In the genomic region with DNA sequence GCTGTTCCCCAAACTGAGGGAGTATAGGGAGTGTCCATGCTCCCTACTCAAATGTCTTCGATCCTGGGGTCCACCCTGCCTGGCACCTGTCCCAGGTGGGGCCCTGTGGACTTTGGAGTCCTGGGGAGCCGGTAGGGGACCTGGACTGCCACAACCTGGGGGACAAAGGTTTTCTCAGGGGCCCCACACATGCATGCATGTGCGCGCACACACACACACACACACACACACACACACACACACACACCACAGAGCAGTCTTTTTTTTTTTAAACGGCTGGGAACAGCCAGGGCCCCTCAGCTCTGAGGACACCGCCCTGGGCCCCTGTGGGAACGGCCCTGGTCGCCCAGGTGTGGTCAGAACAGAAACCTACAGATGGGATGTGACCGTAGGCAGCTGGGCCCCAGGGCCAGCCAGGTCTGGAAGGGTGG, we compare ENCODE assay signal across 14 mouse cellular contexts. TPM values are rescaled to one million over a fixed set of nuclear protein-coding genes. Genes with fewer than 3 reads are reported as not detected.
DNase-seq lines count a peak whose midpoint lies in the region; ATAC-seq lines count a peak whose summit lies in the region.
"Had no signal": no experiment of that assay in that cellular context is flagged by ENCODE, and none has a peak within 500 bp of the region (broad histone marks: within the 10 kb centered on the region; RNA-seq: fewer than 3 reads in every experiment).

No protein-coding gene starts in this region.

- WGBS in heart, embryonic 10.5 days, result 82% methylated on average over 9 of the region's 9 CpGs
- WGBS in intestine, embryonic 14.5 days, result 62% methylated on average over 9 of the region's 9 CpGs
- WGBS in liver, embryonic 15.5 days (ENCODE audit: insufficient replicate concordance), result 44% methylated on average over 9 of the region's 9 CpGs

- H3K4me1 ChIP-seq in heart, embryonic 10.5 days, result peaks cover 79% of the 10 kb centered on the region
- H3K4me1 ChIP-seq in intestine, embryonic 14.5 days (replicated peaks; ENCODE audit: control insufficient read depth, insufficient read depth, low read length), result peaks cover 35% of the 10 kb centered on the region
- peaks cover 95% of the 10 kb centered on the region for H3K4me1 ChIP-seq in liver, embryonic 15.5 days (replicated peaks)

- peak; percentile 45 for ATAC-seq in intestine, embryonic 14.5 days (replicated peaks; ENCODE audit: low FRiP score, low TSS enrichment, low read depth)
- ATAC-seq in liver, embryonic 15.5 days (ENCODE audit: insufficient read depth), result no peak
- ATAC-seq: activated CD4-positive, CD25-positive, alpha-beta regulatory T cell, adult 4 months; forebrain, embryonic 16.5 days had no signal

- peak overlapping the region; percentile 12; the same call in 1 of the 2 replicates for H3K4me3 ChIP-seq in heart, embryonic 10.5 days
- no peak overlapping the region for H3K4me3 ChIP-seq in intestine, embryonic 14.5 days (ENCODE audit: low read depth, low read length)
- H3K4me3 ChIP-seq in liver, embryonic 15.5 days (replicated peaks), result no peak overlapping the region

- H3K9me3 ChIP-seq in heart, embryonic 10.5 days, result no peaks in the 10 kb centered on the region
- H3K9me3 ChIP-seq in intestine, embryonic 14.5 days (ENCODE audit: control insufficient read depth, low read length), result no peaks in the 10 kb centered on the region
- no peaks in the 10 kb centered on the region for H3K9me3 ChIP-seq in liver, embryonic 15.5 days (replicated peaks)

- no peaks in the 10 kb centered on the region for H3K27me3 ChIP-seq in heart, embryonic 10.5 days (ENCODE audit: insufficient read depth, poor library complexity, severe bottlenecking)
- H3K27me3 ChIP-seq in intestine, embryonic 14.5 days (replicated peaks; ENCODE audit: control insufficient read depth, insufficient read depth, low read length), result no peaks in the 10 kb centered on the region
- no peaks in the 10 kb centered on the region for H3K27me3 ChIP-seq in liver, embryonic 15.5 days

- H3K27ac ChIP-seq in heart, embryonic 10.5 days, result peak overlapping the region; percentile 86
- H3K27ac ChIP-seq in intestine, embryonic 14.5 days (ENCODE audit: low read depth), result peak overlapping the region; percentile 57
- H3K27ac ChIP-seq in liver, embryonic 15.5 days (replicated peaks), result peak overlapping the region; percentile 57

- no peak for DNase-seq in heart, embryonic 10.5 days (ENCODE audit: low spot score)
- DNase-seq in heart, adult 8-10 months (ENCODE audit: low spot score), result no peak
- peak; percentile 22 to 32 for DNase-seq in kidney, postnatal 4 days
- DNase-seq in kidney, adult 18-20 months, result no peak
- peak; percentile 73 for DNase-seq in intestine, embryonic 14.5 days (ENCODE audit: low spot score)
- no peak for DNase-seq in T-cell, adult 2 months (ENCODE audit: low spot score)
- DNase-seq in urinary bladder, adult 2 months (ENCODE audit: low spot score), result no peak
- DNase-seq: cerebellum, adult 8-10 months; gastrocnemius, postnatal 25 days; heart, postnatal 14 days; spleen, adult 18-20 months had no signal

- no peak overlapping the region for H3K9ac ChIP-seq in intestine, embryonic 14.5 days (ENCODE audit: low read length)
- no peak overlapping the region for H3K9ac ChIP-seq in liver, embryonic 15.5 days

- H3K36me3 ChIP-seq in heart, embryonic 10.5 days, result peaks cover 63% of the 10 kb centered on the region
- H3K36me3 ChIP-seq in intestine, embryonic 14.5 days (ENCODE audit: control insufficient read depth, insufficient read depth, low read length), result peaks cover 20% of the 10 kb centered on the region
- peaks cover 8% of the 10 kb centered on the region for H3K36me3 ChIP-seq in liver, embryonic 15.5 days (replicated peaks)

- 0 out of 2 replicates have a peak overlapping the region, but pooled peaks have one; percentile 8 for H3K4me2 ChIP-seq in intestine, embryonic 14.5 days (ENCODE audit: low read length)
- H3K4me2 ChIP-seq in liver, embryonic 15.5 days, result no peak overlapping the region

RNA-seq across cellular contexts. Expression of a gene that starts 16.5 kb away (rescaled TPM):
- 127 and 155 TPM in 2 replicates for polyA plus RNA-seq in heart, embryonic 10.5 days (2016; fragmentation: Nextera tagmentation; extraction: Ambion mirVana)
- 10 to 100 TPM; 28.4 to 36.2 (median 29.6) TPM for total RNA-seq in heart, adult 8-10 months (2022)
- 126 and 134 TPM in 2 replicates for polyA plus RNA-seq in intestine, embryonic 14.5 days (2014; fragmentation: Nextera tagmentation; extraction: Ambion mirVana)
- 46.3 and 48.4 TPM in 2 replicates for polyA plus RNA-seq in liver, embryonic 15.5 days (2015; fragmentation: Nextera tagmentation; extraction: Ambion mirVana)
- 23.5 and 25.0 TPM in 2 replicates for polyA plus RNA-seq in urinary bladder, adult 2 months (2012; rRNA removed)

RNA-seq across cellular contexts. Expression of a gene that starts 16.6 kb away (rescaled TPM):
- polyA plus RNA-seq in heart, embryonic 10.5 days (2016; fragmentation: Nextera tagmentation; extraction: Ambion mirVana), result 12.5 and 16.4 TPM in 2 replicates
- total RNA-seq in heart, adult 8-10 months (2022), result 1 to 10 TPM; 1.2 to 1.7 (median 1.3) TPM
- 12.7 and 14.4 TPM in 2 replicates for polyA plus RNA-seq in intestine, embryonic 14.5 days (2014; fragmentation: Nextera tagmentation; extraction: Ambion mirVana)
- polyA plus RNA-seq in liver, embryonic 15.5 days (2015; fragmentation: Nextera tagmentation; extraction: Ambion mirVana), result 6.1 and 7.4 TPM in 2 replicates
- 3.8 and 4.1 TPM in 2 replicates for polyA plus RNA-seq in urinary bladder, adult 2 months (2012; rRNA removed)

RNA-seq across cellular contexts. Expression of a gene that starts 22.5 kb away (rescaled TPM):
- 88.7 and 96.0 TPM in 2 replicates for polyA plus RNA-seq in heart, embryonic 10.5 days (2016; fragmentation: Nextera tagmentation; extraction: Ambion mirVana)
- total RNA-seq in heart, adult 8-10 months (2022), result 10 to 100 TPM; 75.2 to 85.9 (median 81.0) TPM
- 122 and 126 TPM in 2 replicates for polyA plus RNA-seq in intestine, embryonic 14.5 days (2014; fragmentation: Nextera tagmentation; extraction: Ambion mirVana)
- 52.4 and 55.6 TPM in 2 replicates for polyA plus RNA-seq in liver, embryonic 15.5 days (2015; fragmentation: Nextera tagmentation; extraction: Ambion mirVana)
- 140 and 147 TPM in 2 replicates for polyA plus RNA-seq in urinary bladder, adult 2 months (2012; rRNA removed)

RNA-seq across cellular contexts. Expression of a gene that starts 26.7 kb away (rescaled TPM):
- 0.31 and 0.33 TPM in 2 replicates for polyA plus RNA-seq in heart, embryonic 10.5 days (2016; fragmentation: Nextera tagmentation; extraction: Ambion mirVana)
- under 1 TPM; 0.28 to 0.62 (median 0.32) TPM for total RNA-seq in heart, adult 8-10 months (2022)
- 0.46 and 0.51 TPM in 2 replicates for polyA plus RNA-seq in intestine, embryonic 14.5 days (2014; fragmentation: Nextera tagmentation; extraction: Ambion mirVana)
- 0.32 and 0.37 TPM in 2 replicates for polyA plus RNA-seq in liver, embryonic 15.5 days (2015; fragmentation: Nextera tagmentation; extraction: Ambion mirVana)
- polyA plus RNA-seq in urinary bladder, adult 2 months (2012; rRNA removed), result 5.5 and 5.7 TPM in 2 replicates

RNA-seq across cellular contexts. Expression of a gene that starts 27.0 kb away (rescaled TPM):
- 0.30 and 0.34 TPM in 2 replicates for polyA plus RNA-seq in heart, embryonic 10.5 days (2016; fragmentation: Nextera tagmentation; extraction: Ambion mirVana)
- total RNA-seq in heart, adult 8-10 months (2022), result under 1 TPM; 0.37 to 0.85 (median 0.63) TPM
- polyA plus RNA-seq in intestine, embryonic 14.5 days (2014; fragmentation: Nextera tagmentation; extraction: Ambion mirVana), result 0.23 and 0.28 TPM in 2 replicates
- 0.10 TPM in 1 of 2 replicates, not detected in the other for polyA plus RNA-seq in liver, embryonic 15.5 days (2015; fragmentation: Nextera tagmentation; extraction: Ambion mirVana)
- polyA plus RNA-seq in urinary bladder, adult 2 months (2012; rRNA removed), result 0.04 TPM in 1 of 2 replicates, not detected in the other
- total RNA-seq: gastrocnemius, postnatal 25 days had no signal
- polyA plus RNA-seq: activated CD4-positive, CD25-positive, alpha-beta regulatory T cell, adult 4 months had no signal

Comparison
In these comparisons a context has a peak if more than half of its experiments do, and no peak if none do; other contexts are left out.
1. DNase-seq: peak in kidney, postnatal 4 days (2 of 2) and intestine, embryonic 14.5 days (single experiment); none in heart, embryonic 10.5 days (single experiment), heart, adult 8-10 months (single experiment), kidney, adult 18-20 months (single experiment), T-cell, adult 2 months (single experiment) and urinary bladder, adult 2 months (single experiment).
2. Peak in every context shown above with its lines, with median percentiles within 50 percentile points of each other: H3K27ac ChIP-seq.